Mouse (Mus musculus) MEL (cell line): ENCODE measurements around the gene Pdcd2l.

Experiments
- CTCF ChIP-seq, 3 experiments: IDR thresholded peaks in 2 of 3; conservative IDR thresholded peaks in 1 of 3; 2 replicates each; pipeline ENCODE4 v1.5.1; 2011 to 2012; ENCODE audit warnings: low read length in 3 of 3, low read depth in 2 of 3, mild to moderate bottlenecking in 2 of 3, improper control_type of control experiment in 1 of 3, inconsistent platforms in 1 of 3, mixed read lengths in 1 of 3, moderate library complexity in 1 of 3; ENCODE audit not compliant: control insufficient read depth in 1 of 3, insufficient read depth in 1 of 3, poor library complexity in 1 of 3, severe bottlenecking in 1 of 3
- E2F4 ChIP-seq: IDR thresholded peaks from 2 replicates; pipeline ENCODE4 v1.6.1; 2011; ENCODE audit warnings: low read depth, low read length, improper control_type of control experiment, borderline replicate concordance
- GATA1 ChIP-seq: IDR thresholded peaks from 2 replicates; pipeline ENCODE4 v1.6.1; 2011; ENCODE audit warnings: low read depth, low read length, improper control_type of control experiment
- MAX ChIP-seq: IDR thresholded peaks from 2 replicates; pipeline ENCODE4 v1.6.1; 2011; ENCODE audit warnings: low read length, improper control_type of control experiment
- MEF2A ChIP-seq: IDR thresholded peaks from 2 replicates; pipeline ENCODE4 v1.6.1; 2014; ENCODE audit warnings: low read depth, mild to moderate bottlenecking, inconsistent platforms, low read length, improper control_type of control experiment; ENCODE audit not compliant: poor library complexity, insufficient replicate concordance, severe bottlenecking; ENCODE audit errors: extremely low read depth
- POLR2A ChIP-seq, 2 experiments: IDR thresholded peaks; 2 replicates each; pipeline ENCODE4 v1.6.1; 2011 to 2012; ENCODE audit warnings: low read length in 2 of 2, mild to moderate bottlenecking in 2 of 2, control low read depth in 1 of 2, improper control_type of control experiment in 1 of 2, low read depth in 1 of 2, moderate library complexity in 1 of 2; ENCODE audit not compliant: control insufficient read depth in 1 of 2, insufficient read depth in 1 of 2, poor library complexity in 1 of 2
- RAD21 ChIP-seq: IDR thresholded peaks from 2 replicates; pipeline ENCODE4 v1.6.1; 2011; ENCODE audit warnings: mild to moderate bottlenecking, low read depth, low read length, improper control_type of control experiment
- SIN3A ChIP-seq: IDR thresholded peaks from 2 replicates; pipeline ENCODE4 v1.6.1; 2012; ENCODE audit warnings: low read length, improper control_type of control experiment, inconsistent platforms
- SMC3 ChIP-seq: IDR thresholded peaks from 2 replicates; pipeline ENCODE4 v1.6.1; 2011; ENCODE audit warnings: low read depth, low read length, improper control_type of control experiment
- UBTF ChIP-seq: IDR thresholded peaks from 2 replicates; pipeline ENCODE4 v1.6.1; 2012; ENCODE audit warnings: low read depth, mild to moderate bottlenecking, inconsistent platforms, low read length, improper control_type of control experiment, moderate library complexity, borderline replicate concordance; ENCODE audit not compliant: insufficient read depth
- ZKSCAN1 ChIP-seq: IDR thresholded peaks from 2 replicates; pipeline ENCODE4 v1.6.1; 2012; ENCODE audit warnings: low read depth, mild to moderate bottlenecking, inconsistent platforms, low read length, improper control_type of control experiment, moderate library complexity
- ZMIZ1 ChIP-seq: IDR thresholded peaks from 2 replicates; pipeline ENCODE4 v1.6.1; 2012; ENCODE audit warnings: low read depth, mild to moderate bottlenecking, inconsistent platforms, low read length, improper control_type of control experiment, moderate library complexity
- ZNF384 ChIP-seq: IDR thresholded peaks from 2 replicates; pipeline ENCODE4 v1.6.1; 2012; ENCODE audit warnings: low read depth, mild to moderate bottlenecking, inconsistent platforms, low read length, improper control_type of control experiment

- TF ChIP-seq ZMIZ1 (no peak), MEF2A (no peak), CTCF (IDR thresholded peaks at IDR 0.05 in 2 of 3, conservative IDR thresholded peaks at IDR 0.05 in 1 of 3; ENCODE audit: control insufficient read depth in 1 of 3, insufficient read depth in 1 of 3, low read depth in 2 of 3, low read length in 3 of 3, poor library complexity in 1 of 3, severe bottlenecking in 1 of 3) (no peak), GATA1 (peak; percentile 32; the same call in 1 of the 2 replicates), E2F4 (no peak), RAD21 (no peak), MAX (peak; percentile 35; the same call in 1 of the 2 replicates), ZKSCAN1 (no peak), UBTF (no peak), SIN3A (peak; percentile 78), ZNF384 (no peak), POLR2A (IDR thresholded peaks at IDR 0.05; ENCODE audit: control insufficient read depth in 1 of 2, insufficient read depth in 1 of 2, low read depth in 1 of 2, low read length in 2 of 2, poor library complexity in 1 of 2) (no peak), SMC3 (no peak)
These were observed 29.6 kb upstream of the Pdcd2l start for GRCm38 (mm10) chr7:34226086-34226485.
